Mouse (Mus musculus): ENCODE measurements at regions not wholly inside any gene's neighbourhood (a gene's known extent, or its start where the extent isn't known, plus 50 kb on each side); places are given as distances from the start of the nearest gene placed in this dataset.

DNA sequence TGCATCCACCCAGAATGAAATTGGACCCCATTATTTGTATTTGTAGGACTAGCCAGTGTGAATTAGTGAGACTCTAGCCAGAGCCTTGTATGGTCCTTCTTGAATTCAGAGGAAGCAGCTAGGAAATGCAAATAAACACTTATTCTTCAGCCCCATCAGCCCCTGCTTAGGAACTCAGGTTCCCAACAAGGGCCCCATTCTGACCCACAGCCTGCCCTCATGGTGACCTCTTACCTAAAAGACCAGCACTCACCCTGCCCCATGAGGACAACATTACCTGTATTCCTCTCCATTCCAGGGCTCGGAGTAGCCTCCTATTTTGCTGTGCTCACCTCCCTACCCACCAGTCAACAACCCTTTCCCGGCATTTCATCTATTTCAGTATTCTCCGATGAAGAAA is 283.6 kb upstream of the Noct start:
- no peaks in the 10 kb centered on the region for H3K9me3 ChIP-seq (ENCODE audit: control insufficient read depth)
- H3K36me3 ChIP-seq (ENCODE audit: control insufficient read depth, insufficient read depth), result no peaks in the 10 kb centered on the region
- no peak overlapping the region for H3K4me2 ChIP-seq (replicated peaks; ENCODE audit: low read depth)
- H3K27me3 ChIP-seq (replicated peaks; ENCODE audit: control insufficient read depth, insufficient read depth, low read length), result no peaks in the 10 kb centered on the region
- TF ChIP-seq CTCF (IDR thresholded peaks at IDR 0.05; ENCODE audit: low read depth), result no peak
- no peak overlapping the region for H3K27ac ChIP-seq (ENCODE audit: low read depth, low read length)
- H3K4me1 ChIP-seq (replicated peaks; ENCODE audit: control insufficient read depth, insufficient read depth, low read length), result no peaks in the 10 kb centered on the region
- ATAC-seq, result no peak
- H3K9ac ChIP-seq (ENCODE audit: low read depth, low read length), result no peak overlapping the region
- H3K4me3 ChIP-seq (ENCODE audit: low read depth, low read length), result no peak overlapping the region
- WGBS, result 68% methylated on average over 3 of the region's 3 CpGs

DNA sequence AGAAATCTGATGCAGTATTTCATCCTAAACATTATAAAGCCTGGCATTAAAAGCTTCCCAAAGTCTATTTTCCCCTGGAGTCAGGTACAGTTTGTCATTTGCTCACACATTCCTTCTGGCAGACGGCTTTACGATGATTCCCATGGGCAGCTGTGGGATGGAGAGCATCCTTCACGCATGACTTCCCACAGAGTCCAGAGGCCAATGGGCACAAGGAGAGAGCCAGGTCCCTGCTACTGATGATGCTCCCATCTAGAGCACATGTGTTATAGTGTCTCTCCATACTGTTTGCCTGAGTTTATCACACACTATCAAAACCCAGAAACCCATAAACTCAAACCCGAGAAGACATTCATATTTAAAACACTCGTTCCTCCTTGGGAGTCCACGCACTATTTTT is 270.8 kb upstream of the Noct start:
- Histone ChIP-seq H3K27ac (ENCODE audit: low read depth, low read length) (no peak overlapping the region), H3K4me2 (replicated peaks; ENCODE audit: low read depth) (no peak overlapping the region), H3K9ac (ENCODE audit: low read depth, low read length) (no peak overlapping the region), H3K4me1 (replicated peaks; ENCODE audit: control insufficient read depth, insufficient read depth, low read length) (no peaks in the 10 kb centered on the region), H3K27me3 (replicated peaks; ENCODE audit: control insufficient read depth, insufficient read depth, low read length) (no peaks in the 10 kb centered on the region), H3K4me3 (ENCODE audit: low read depth, low read length) (no peak overlapping the region), H3K36me3 (ENCODE audit: control insufficient read depth, insufficient read depth) (no peaks in the 10 kb centered on the region), H3K9me3 (ENCODE audit: control insufficient read depth) (no peaks in the 10 kb centered on the region)
- no peak for ATAC-seq
- no peak for TF ChIP-seq CTCF (IDR thresholded peaks at IDR 0.05; ENCODE audit: low read depth)
- WGBS, result 92% methylated on average over 6 of the region's 6 CpGs

DNA sequence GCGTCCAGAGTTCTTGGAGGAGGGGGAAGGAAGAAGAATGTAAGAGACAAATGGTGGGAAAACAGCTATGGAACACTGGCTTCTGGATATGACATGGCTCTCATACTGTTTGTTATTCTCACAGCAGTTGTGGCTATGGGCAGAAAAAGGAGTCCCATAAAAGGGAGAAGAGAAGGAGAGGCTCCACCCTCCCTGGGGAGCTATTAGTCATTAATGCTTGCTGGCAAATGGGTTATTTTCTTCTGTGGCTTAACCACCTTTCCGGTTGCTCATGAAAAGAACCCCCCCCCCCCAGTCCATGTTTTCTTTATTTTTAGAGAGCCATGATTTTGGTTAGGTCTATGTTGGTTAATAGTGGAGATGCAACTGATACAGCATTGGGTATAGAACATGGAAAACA is 253.9 kb upstream of the Noct start:
- Histone ChIP-seq H3K36me3 (ENCODE audit: control insufficient read depth, insufficient read depth) (no peaks in the 10 kb centered on the region), H3K4me1 (replicated peaks; ENCODE audit: control insufficient read depth, insufficient read depth, low read length) (no peaks in the 10 kb centered on the region), H3K4me2 (replicated peaks; ENCODE audit: low read depth) (no peak overlapping the region), H3K4me3 (ENCODE audit: low read depth, low read length) (no peak overlapping the region), H3K9ac (ENCODE audit: low read depth, low read length) (no peak overlapping the region), H3K9me3 (ENCODE audit: control insufficient read depth) (no peaks in the 10 kb centered on the region), H3K27me3 (replicated peaks; ENCODE audit: control insufficient read depth, insufficient read depth, low read length) (no peaks in the 10 kb centered on the region), H3K27ac (ENCODE audit: low read depth, low read length) (no peak overlapping the region)
- 84% methylated on average over 2 of the region's 2 CpGs for WGBS
- TF ChIP-seq CTCF (IDR thresholded peaks at IDR 0.05; ENCODE audit: low read depth), result no peak
- no peak for ATAC-seq

DNA sequence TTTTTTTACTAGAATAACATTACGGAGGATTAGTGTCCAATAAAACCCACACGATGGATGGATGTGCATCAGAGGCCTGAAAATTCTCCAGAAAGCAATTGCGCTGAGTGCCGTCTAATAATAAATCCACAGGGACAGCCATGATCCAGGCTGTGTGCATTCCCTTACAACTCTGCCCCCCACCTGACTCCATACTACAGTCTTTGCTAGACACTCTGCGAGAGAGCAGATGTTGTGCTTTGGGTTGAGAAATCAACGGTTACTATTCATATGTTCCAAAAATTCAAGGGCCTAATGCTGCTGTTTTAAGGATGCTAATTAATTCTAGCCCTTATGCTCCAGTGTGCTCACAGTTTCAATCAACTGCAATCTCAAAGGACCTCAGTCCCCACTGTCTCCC is 251.2 kb upstream of the Noct start:
- Histone ChIP-seq H3K9ac (ENCODE audit: low read depth, low read length) (no peak overlapping the region), H3K4me3 (ENCODE audit: low read depth, low read length) (no peak overlapping the region), H3K4me1 (replicated peaks; ENCODE audit: control insufficient read depth, insufficient read depth, low read length) (no peaks in the 10 kb centered on the region), H3K4me2 (replicated peaks; ENCODE audit: low read depth) (no peak overlapping the region), H3K36me3 (ENCODE audit: control insufficient read depth, insufficient read depth) (no peaks in the 10 kb centered on the region), H3K27ac (ENCODE audit: low read depth, low read length) (no peak overlapping the region), H3K9me3 (ENCODE audit: control insufficient read depth) (no peaks in the 10 kb centered on the region), H3K27me3 (replicated peaks; ENCODE audit: control insufficient read depth, insufficient read depth, low read length) (no peaks in the 10 kb centered on the region)
- WGBS, result 77% methylated on average over 6 of the region's 6 CpGs
- no peak for ATAC-seq
- no peak for TF ChIP-seq CTCF (IDR thresholded peaks at IDR 0.05; ENCODE audit: low read depth)

- no peaks in the 10 kb centered on the region for H3K9me3 ChIP-seq (ENCODE audit: control insufficient read depth)
- no peaks in the 10 kb centered on the region for H3K27me3 ChIP-seq (replicated peaks; ENCODE audit: control insufficient read depth, insufficient read depth, low read length)
- WGBS, result 59% methylated on average over 5 of the region's 5 CpGs
- ATAC-seq, result no peak
- H3K27ac ChIP-seq (ENCODE audit: low read depth, low read length), result no peak overlapping the region
- H3K4me1 ChIP-seq (replicated peaks; ENCODE audit: control insufficient read depth, insufficient read depth, low read length), result no peaks in the 10 kb centered on the region
- no peak overlapping the region for H3K4me2 ChIP-seq (replicated peaks; ENCODE audit: low read depth)
- TF ChIP-seq CTCF (IDR thresholded peaks at IDR 0.05; ENCODE audit: low read depth), result no peak
- H3K4me3 ChIP-seq (ENCODE audit: low read depth, low read length), result no peak overlapping the region
- no peak overlapping the region for H3K9ac ChIP-seq (ENCODE audit: low read depth, low read length)
- no peaks in the 10 kb centered on the region for H3K36me3 ChIP-seq (ENCODE audit: control insufficient read depth, insufficient read depth)
Measured at GRCm38 (mm10) chr3:50976141-50976780, 248.0 kb upstream of the Noct start.

- whole genome bisulfite sequencing, result 37% methylated on average over 6 of the region's 6 CpGs
- TF ChIP-seq CTCF (IDR thresholded peaks at IDR 0.05; ENCODE audit: low read depth), result no peak
- no peak for ATAC-seq
Measured at GRCm38 (mm10) chr3:50976818-50977217, 247.4 kb upstream of the Noct start.

DNA sequence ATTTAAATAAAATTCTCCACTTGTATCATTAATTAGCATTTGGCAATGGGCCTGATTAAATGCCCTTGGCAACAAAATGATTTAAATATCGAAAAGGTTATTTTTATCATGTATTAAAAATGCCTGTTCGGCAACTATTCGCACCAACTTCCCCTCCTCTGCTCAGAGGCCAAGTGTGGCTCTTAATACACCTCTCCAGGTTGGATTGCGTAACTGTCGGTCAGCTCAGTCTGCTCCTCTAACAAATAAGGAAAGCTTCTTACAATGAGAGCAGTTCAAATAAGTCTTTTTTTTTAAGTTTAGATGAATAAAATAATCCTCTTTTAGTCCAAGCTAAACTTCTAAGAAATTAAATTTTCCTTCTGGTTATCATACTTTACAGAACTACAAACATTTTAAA is 245.6 kb upstream of the Noct start:
- no peak overlapping the region for H3K4me2 ChIP-seq (replicated peaks; ENCODE audit: low read depth)
- H3K36me3 ChIP-seq (ENCODE audit: control insufficient read depth, insufficient read depth), result no peaks in the 10 kb centered on the region
- no peaks in the 10 kb centered on the region for H3K9me3 ChIP-seq (ENCODE audit: control insufficient read depth)
- no peak overlapping the region for H3K4me3 ChIP-seq (ENCODE audit: low read depth, low read length)
- H3K9ac ChIP-seq (ENCODE audit: low read depth, low read length), result no peak overlapping the region
- ATAC-seq, result no peak
- H3K27me3 ChIP-seq (replicated peaks; ENCODE audit: control insufficient read depth, insufficient read depth, low read length), result no peaks in the 10 kb centered on the region
- no peaks in the 10 kb centered on the region for H3K4me1 ChIP-seq (replicated peaks; ENCODE audit: control insufficient read depth, insufficient read depth, low read length)
- 87% methylated on average over 5 of the region's 5 CpGs for WGBS
- no peak overlapping the region for H3K27ac ChIP-seq (ENCODE audit: low read depth, low read length)
- TF ChIP-seq CTCF (IDR thresholded peaks at IDR 0.05; ENCODE audit: low read depth), result no peak

More at GRCm38 (mm10) chr3:50976818-50977217, 247.4 kb upstream of the Noct start:
- Histone ChIP-seq H3K27me3 (replicated peaks; ENCODE audit: control insufficient read depth, insufficient read depth, low read length) (no peaks in the 10 kb centered on the region), H3K4me2 (replicated peaks; ENCODE audit: low read depth) (no peak overlapping the region), H3K36me3 (ENCODE audit: control insufficient read depth, insufficient read depth) (no peaks in the 10 kb centered on the region), H3K4me3 (ENCODE audit: low read depth, low read length) (no peak overlapping the region), H3K27ac (ENCODE audit: low read depth, low read length) (no peak overlapping the region), H3K4me1 (replicated peaks; ENCODE audit: control insufficient read depth, insufficient read depth, low read length) (no peaks in the 10 kb centered on the region), H3K9ac (ENCODE audit: low read depth, low read length) (no peak overlapping the region), H3K9me3 (ENCODE audit: control insufficient read depth) (no peaks in the 10 kb centered on the region)
